In genomic region chr5:120456841-120457554, GRCm38 (mm10) we compare ENCODE assay signal across 14 mouse cellular contexts. TPM values are rescaled to one million over a fixed set of nuclear protein-coding genes. Genes with fewer than 3 reads are reported as not detected.
"Had no signal": no experiment of that assay in that cellular context is flagged by ENCODE, and none has a peak within 500 bp of the region (broad histone marks: within the 10 kb centered on the region; RNA-seq: fewer than 3 reads in every experiment).

No protein-coding gene starts in this region.

- H3K36me3 ChIP-seq: kidney, embryonic 15.5 days; limb, embryonic 10.5 days; liver, embryonic 12.5 days; midbrain, embryonic 10.5 days; neural tube, embryonic 15.5 days had no signal

- H3K4me3 ChIP-seq: kidney, embryonic 15.5 days; left cerebral cortex, adult 2 months; limb, embryonic 10.5 days; liver, embryonic 12.5 days; midbrain, embryonic 10.5 days; neural tube, embryonic 15.5 days had no signal

- H3K9me3 ChIP-seq: kidney, embryonic 15.5 days; limb, embryonic 10.5 days; liver, embryonic 12.5 days; midbrain, embryonic 10.5 days; neural tube, embryonic 15.5 days had no signal

- H3K9ac ChIP-seq: kidney, embryonic 15.5 days; liver, embryonic 12.5 days; lung, embryonic 14.5 days; neural tube, embryonic 15.5 days had no signal

- DNase-seq: right cerebral cortex, postnatal 25 days had no signal

- ATAC-seq: liver, embryonic 12.5 days; midbrain, embryonic 16.5 days had no signal

- H3K4me2 ChIP-seq: kidney, embryonic 15.5 days; liver, embryonic 12.5 days; lung, embryonic 14.5 days; neural tube, embryonic 15.5 days had no signal

- H3K27ac ChIP-seq: kidney, embryonic 15.5 days; left cerebral cortex, adult 2 months; limb, embryonic 10.5 days; liver, embryonic 12.5 days; midbrain, embryonic 10.5 days; neural tube, embryonic 15.5 days had no signal

RNA-seq across cellular contexts. Expression of gene Sds, which starts 19.3 kb away (rescaled TPM):
- total RNA-seq: left cerebral cortex, postnatal 14 days; megakaryocyte, adult 5-6 weeks had no signal
- polyA plus RNA-seq: kidney, embryonic 15.5 days; limb, embryonic 10.5 days; liver, embryonic 12.5 days; lung, embryonic 14.5 days; midbrain, embryonic 10.5 days; midbrain, embryonic 16.5 days; neural tube, embryonic 15.5 days; small intestine, adult 2 months had no signal

RNA-seq across cellular contexts. Expression of gene Lhx5, which starts 25.5 kb away (rescaled TPM):
- total RNA-seq: layer of hippocampus, postnatal 25 days; left cerebral cortex, adult 2 months; megakaryocyte, adult 5-6 weeks had no signal
- polyA plus RNA-seq: kidney, embryonic 15.5 days; limb, embryonic 10.5 days; liver, embryonic 12.5 days; liver, embryonic 16.5 days; lung, embryonic 14.5 days had no signal
